Mouse (Mus musculus): ENCODE data around the gene Wdr59.

DNA sequence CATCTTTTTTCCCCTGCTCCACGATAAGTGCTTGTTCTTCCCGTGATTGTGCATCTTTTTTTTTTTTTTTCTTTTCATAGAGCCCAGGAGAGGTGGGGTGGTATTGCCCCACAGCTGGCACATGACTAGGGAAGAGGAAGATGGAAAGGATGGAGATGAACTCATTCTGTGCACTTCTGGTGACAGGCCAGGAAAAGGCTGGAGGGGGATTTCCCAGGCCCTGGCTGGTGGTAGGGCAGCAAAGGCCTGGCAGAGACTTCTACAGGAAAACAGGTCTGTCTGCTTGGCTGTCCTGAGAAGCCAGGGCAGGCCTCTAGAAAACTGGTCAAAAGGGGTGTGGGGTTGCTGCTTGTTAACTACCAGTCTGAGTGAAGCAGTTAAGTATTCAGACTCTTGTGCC lies 16.3 kb upstream of the Wdr59 start:
- no peak for TF ChIP-seq POLR2A (IDR thresholded peaks at IDR 0.05; ENCODE audit: insufficient read depth, low read depth, low read length)
- TF ChIP-seq CTCF (IDR thresholded peaks at IDR 0.05) = no peak
